Mouse (Mus musculus) fat pad, adult 2 months (tissue): Measurements from ENCODE around the gene Cacng7.
"Not testable (repeated sequence)": the region's sequence is repeated elsewhere in the genome, so short reads cannot be mapped to it uniquely, and the experiment has no call there.

Experiments
- DNase-seq: peaks from one replicate; pipeline ENCODE4 v3.0.0-alpha.2; 2011; ENCODE audit warnings: low read depth, low spot score; ENCODE audit errors: extremely low read depth

The Cacng7 gene

GRCm38 (mm10) chr7:3389444-3390412, 57.0 kb downstream of the Cacng7 start:
- DNase-seq: no peak

GRCm38 (mm10) chr7:3390413-3391080, 57.8 kb downstream of the Cacng7 start, which contains the start of gene Cacng8:
Gene Cacng8 (plus strand): TSS chr7:3390683.
- DNase-seq: no peak

- no peak for DNase-seq
These were observed 58.3 kb downstream of the Cacng7 start for GRCm38 (mm10) chr7:3391081-3391451.

- no peak for DNase-seq
These were observed 59.1 kb downstream of the Cacng7 start for GRCm38 (mm10) chr7:3391809-3392208.

GRCm38 (mm10) chr7:3397355-3397754, 64.6 kb downstream of the Cacng7 start:
- DNase-seq: no peak

DNA sequence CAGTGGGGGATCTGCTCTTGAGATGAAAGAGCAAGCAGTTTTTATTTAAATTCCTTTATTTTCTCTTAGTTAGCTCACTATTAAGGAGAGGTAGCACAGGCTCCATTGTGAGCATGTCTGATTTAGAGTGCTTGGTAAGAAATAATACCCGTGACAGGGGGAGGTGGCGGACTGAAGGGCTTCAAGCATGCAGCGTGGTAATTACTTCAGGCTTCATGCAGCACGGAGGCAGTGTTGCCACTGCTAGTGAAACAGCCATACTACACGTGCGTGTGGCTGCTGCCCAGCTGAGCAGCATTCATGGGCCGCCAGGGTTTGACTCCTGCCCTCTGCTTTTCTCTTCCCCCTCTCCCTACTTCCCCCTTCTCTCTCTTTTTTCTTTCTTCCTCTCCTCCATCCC, 65.0 kb downstream of the Cacng7 start:
- DNase-seq: no peak

- not testable (repeated sequence) for DNase-seq
These were observed 65.6 kb downstream of the Cacng7 start for GRCm38 (mm10) chr7:3398363-3398762.

- no peak for DNase-seq
These were observed 67.2 kb downstream of the Cacng7 start for GRCm38 (mm10) chr7:3399937-3400336.

GRCm38 (mm10) chr7:3409729-3410520, 77.2 kb downstream of the Cacng7 start:
- no peak for DNase-seq

DNA sequence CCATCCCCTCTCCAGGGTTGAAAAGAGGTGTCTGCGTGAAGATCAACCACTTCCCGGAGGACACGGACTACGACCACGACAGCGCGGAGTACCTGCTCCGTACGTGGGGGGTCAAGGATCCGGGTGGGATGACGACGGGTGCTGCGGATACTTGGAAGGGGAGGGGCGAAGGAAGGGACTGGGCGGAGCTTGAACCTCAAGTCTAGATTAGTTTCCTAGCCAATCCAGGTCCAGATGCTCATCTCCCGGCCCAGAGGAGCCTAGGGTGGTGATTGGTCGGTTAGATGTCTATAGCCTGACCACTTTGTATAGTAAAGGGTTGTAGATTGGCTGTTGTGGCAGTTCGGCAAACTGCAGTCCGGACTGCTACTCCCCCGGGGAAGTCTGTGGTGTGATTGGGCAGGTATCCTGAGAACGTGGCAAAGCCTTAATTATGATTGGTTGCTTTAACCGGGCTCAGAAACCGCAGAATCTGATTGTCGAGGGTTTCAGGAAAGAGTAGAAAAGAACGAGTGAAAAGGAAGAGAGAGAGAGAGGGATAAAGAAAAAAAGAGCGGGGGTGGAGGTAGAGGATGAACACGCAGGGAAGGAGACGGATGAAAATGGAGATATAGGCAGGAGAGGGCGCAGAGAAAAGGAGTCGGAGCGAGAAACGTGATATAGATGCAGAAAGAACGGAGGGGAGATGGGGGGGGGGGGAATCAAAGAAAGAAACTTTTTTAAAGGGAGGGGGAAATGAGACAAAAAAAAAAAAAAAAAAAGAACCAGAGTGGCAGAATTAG, 78.6 kb downstream of the Cacng7 start:
- DNase-seq: no peak

- no peak for DNase-seq
These were observed 79.3 kb downstream of the Cacng7 start for GRCm38 (mm10) chr7:3412036-3412435.

DNA sequence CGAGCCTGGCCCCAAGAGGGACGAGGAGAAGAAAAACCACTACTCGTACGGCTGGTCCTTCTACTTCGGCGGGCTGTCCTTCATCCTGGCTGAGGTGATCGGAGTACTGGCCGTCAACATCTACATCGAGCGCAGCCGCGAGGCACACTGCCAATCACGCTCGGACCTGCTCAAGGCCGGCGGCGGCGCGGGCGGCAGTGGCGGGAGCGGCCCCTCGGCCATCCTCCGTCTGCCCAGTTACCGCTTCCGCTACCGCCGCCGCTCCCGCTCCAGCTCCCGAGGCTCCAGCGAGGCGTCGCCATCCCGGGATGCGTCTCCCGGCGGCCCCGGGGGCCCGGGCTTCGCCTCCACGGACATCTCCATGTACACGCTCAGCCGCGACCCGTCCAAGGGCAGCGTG, 82.1 kb downstream of the Cacng7 start:
- DNase-seq: no peak

- no peak for DNase-seq
These were observed 82.6 kb downstream of the Cacng7 start for GRCm38 (mm10) chr7:3415378-3415777.
